Mouse (Mus musculus) stomach, embryonic 16.5 days (tissue): ENCODE results near the gene Nanos2. TPM values are rescaled to one million over a fixed set of nuclear protein-coding genes. Genes with fewer than 3 reads are reported as not detected.

Experiments
- ATAC-seq: fragments of 200-750 bp; cut with Nextera tagmentation; 2 replicates; pipeline ENCODE4 v1.8.0; 2017; ENCODE audit warnings: moderate number of reproducible peaks, moderate TSS enrichment; ENCODE audit not compliant: insufficient read depth, low FRiP score
- H3K27ac ChIP-seq: fragments of 300-500 bp; sonication (generic); 2 replicates; pipeline ENCODE4 v1.5.1; 2014; ENCODE audit warnings: low read length
- H3K27me3 ChIP-seq: fragments of 300-500 bp; sonication (generic); 2 replicates; pipeline ENCODE4 v1.6.1; 2014; ENCODE audit warnings: low read length, control low read depth, mixed read lengths; ENCODE audit not compliant: control insufficient read depth, insufficient read depth
- H3K36me3 ChIP-seq: fragments of 300-500 bp; sonication (generic); 2 replicates; pipeline ENCODE4 v1.6.1; 2014; ENCODE audit warnings: low read length; ENCODE audit not compliant: control insufficient read depth, insufficient read depth
- H3K4me1 ChIP-seq: fragments of 300-500 bp; sonication (generic); 2 replicates; pipeline ENCODE4 v1.6.1; 2014; ENCODE audit warnings: low read length, control low read depth, mixed read lengths; ENCODE audit not compliant: control insufficient read depth, insufficient read depth
- H3K4me2 ChIP-seq: fragments of 300-500 bp; sonication (generic); 2 replicates; pipeline ENCODE4 v1.6.1; 2014; ENCODE audit warnings: low read depth, low read length, mixed read lengths
- H3K4me3 ChIP-seq: fragments of 300-500 bp; sonication (generic); replicated peaks from 2 replicates; pipeline ENCODE4 v1.5.1; 2014; ENCODE audit warnings: mild to moderate bottlenecking, low read length
- H3K9ac ChIP-seq: fragments of 300-500 bp; sonication (generic); 2 replicates; pipeline ENCODE4 v1.6.1; 2014; ENCODE audit warnings: low read length
- H3K9me3 ChIP-seq: fragments of 300-500 bp; sonication (generic); replicated peaks from 2 replicates; pipeline ENCODE4 v1.6.1; 2016; ENCODE audit warnings: low read length, control low read depth; ENCODE audit not compliant: control insufficient read depth
- WGBS: fragments of 180-500 bp; shearing (Covaris S2); extraction: QIAGEN DNeasy Blood & Tissue Kit; methylation state at CpG from one replicate; pipeline ENCODE4 v1.1.7; 2014; 5-methylcytosine and 5-hydroxymethylcytosine counted together
- polyA plus RNA-seq: library from polyadenylated mRNA; unstranded; fragments of >200 nt; fragmentation: Nextera tagmentation; extraction: Ambion mirVana; gene quantifications from 2 replicates; pipeline ENCODE4 v1.2.1, GENCODE M21; 2015

Nanos2 gene
- polyA plus RNA-seq, 1 experiment from 2014 or later = not detected

GRCm38 (mm10) chr7:18958384-18958766 is 28.8 kb upstream of the Nanos2 start:
- ATAC-seq = peak; percentile 37
- WGBS = under 1% methylated on average over 21 of the region's 21 CpGs
- Histone ChIP-seq H3K4me3 (peak overlapping the region; percentile 65), H3K9me3 (no peaks in the 10 kb centered on the region), H3K36me3 (no peaks in the 10 kb centered on the region), H3K27me3 (peaks cover 52% of the 10 kb centered on the region), H3K4me2 (peak overlapping the region; percentile 99), H3K4me1 (peaks cover 10% of the 10 kb centered on the region; the same call in 1 of the 2 replicates), H3K9ac (peak overlapping the region; percentile 73), H3K27ac (no peak overlapping the region)

DNA sequence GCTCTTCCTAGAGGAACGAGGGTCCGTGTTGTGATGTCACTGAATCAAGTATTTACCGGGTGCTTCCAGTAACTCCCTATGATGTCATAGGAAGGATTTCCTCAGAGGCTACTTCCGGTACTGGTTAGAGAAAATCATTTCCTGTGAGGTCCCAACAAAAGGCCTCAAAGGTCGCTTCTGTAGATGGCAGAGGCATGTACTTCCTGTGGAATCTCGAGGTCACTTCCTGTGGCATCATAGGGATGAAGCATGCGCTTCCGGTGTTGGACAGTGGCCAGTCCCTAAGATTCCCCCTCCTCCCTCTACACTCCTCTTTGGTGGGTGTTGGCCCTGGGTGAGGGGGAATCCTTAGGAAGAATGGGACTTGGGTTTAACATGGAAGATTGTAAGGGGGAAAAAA is 27.8 kb upstream of the Nanos2 start:
- Histone ChIP-seq H3K9me3 (no peaks in the 10 kb centered on the region), H3K9ac (no peak overlapping the region), H3K27me3 (peaks cover 60% of the 10 kb centered on the region), H3K4me2 (no peak overlapping the region), H3K36me3 (no peaks in the 10 kb centered on the region), H3K4me3 (no peak overlapping the region), H3K4me1 (peaks cover 10% of the 10 kb centered on the region; the same call in 1 of the 2 replicates), H3K27ac (no peak overlapping the region)
- no peak for ATAC-seq
- 50% methylated on average over 8 of the region's 8 CpGs for WGBS

GRCm38 (mm10) chr7:18962171-18962792 is 24.9 kb upstream of the Nanos2 start:
- no peak for ATAC-seq

DNA sequence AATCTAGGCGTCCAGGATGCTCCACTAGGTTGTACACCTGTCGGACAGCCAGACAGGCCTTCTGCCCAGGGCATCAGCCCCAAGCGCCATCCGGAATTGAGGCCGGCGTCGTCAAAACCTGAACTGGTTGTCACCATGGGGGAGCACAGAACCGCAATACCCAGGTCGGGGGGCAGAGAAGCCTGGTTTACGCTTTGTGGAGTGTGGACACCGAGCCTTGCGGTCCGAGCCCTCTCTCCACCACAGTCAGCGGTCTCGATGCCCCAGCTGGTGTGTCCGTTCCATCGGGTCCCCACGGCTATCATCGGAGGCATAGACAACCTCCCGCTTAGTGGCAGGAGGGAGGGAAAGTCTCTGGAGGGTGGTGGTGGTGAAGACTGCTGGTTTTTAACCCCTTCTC is 24.4 kb upstream of the Nanos2 start:
- H3K9ac ChIP-seq = no peak overlapping the region
- no peaks in the 10 kb centered on the region for H3K9me3 ChIP-seq
- no peaks in the 10 kb centered on the region for H3K36me3 ChIP-seq
- peak overlapping the region; percentile 20 for H3K4me2 ChIP-seq
- peaks cover 66% of the 10 kb centered on the region for H3K27me3 ChIP-seq
- peak overlapping the region; percentile 10 for H3K4me3 ChIP-seq
- under 1% methylated on average over 20 of the region's 20 CpGs for WGBS
- H3K27ac ChIP-seq = no peak overlapping the region
- no peak for ATAC-seq
- peaks cover 10% of the 10 kb centered on the region; the same call in 1 of the 2 replicates for H3K4me1 ChIP-seq

More at GRCm38 (mm10) chr7:18962171-18962792, 24.9 kb upstream of the Nanos2 start:
- H3K27me3 ChIP-seq = peaks cover 69% of the 10 kb centered on the region
- H3K36me3 ChIP-seq = no peaks in the 10 kb centered on the region
- no peak overlapping the region for H3K27ac ChIP-seq
- no peak overlapping the region for H3K9ac ChIP-seq
- H3K4me2 ChIP-seq = peak overlapping the region; percentile 20; the same call in 1 of the 2 replicates
- H3K9me3 ChIP-seq = no peaks in the 10 kb centered on the region
- peaks cover 10% of the 10 kb centered on the region; the same call in 1 of the 2 replicates for H3K4me1 ChIP-seq
- H3K4me3 ChIP-seq = peak overlapping the region; percentile 10
- WGBS = 1% methylated on average over 17 of the region's 17 CpGs

DNA sequence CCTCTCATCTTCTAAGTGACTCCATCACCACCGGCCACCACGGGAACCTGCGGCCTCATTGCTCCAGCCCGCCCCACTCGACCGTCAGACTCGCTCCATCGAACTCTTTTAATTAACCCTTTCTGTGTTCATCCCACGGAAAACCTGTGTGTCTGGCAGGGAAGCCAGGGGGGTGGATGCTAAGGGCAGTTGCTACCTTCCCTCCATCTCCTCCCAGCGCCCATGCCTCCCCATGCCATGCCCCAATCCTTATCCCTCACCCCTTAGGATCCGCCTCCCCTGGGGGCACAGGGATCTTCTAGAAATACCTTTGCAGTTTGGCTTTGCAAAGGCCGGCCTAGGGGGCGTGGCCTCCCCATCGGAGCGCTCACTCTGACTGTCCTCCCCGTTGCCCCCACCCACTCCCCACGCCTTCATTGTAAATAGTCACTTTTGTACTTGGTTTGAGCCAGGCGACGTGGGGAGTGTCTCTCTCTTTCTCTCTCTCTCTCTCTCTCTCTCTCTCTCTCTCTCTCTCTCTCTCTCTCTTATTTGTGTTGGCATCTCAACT is 23.8 kb upstream of the Nanos2 start:
- H3K27ac ChIP-seq = no peak overlapping the region
- ATAC-seq = no peak
- no peak overlapping the region for H3K9ac ChIP-seq
- 0 out of 2 replicates have a peak overlapping the region, but pooled peaks have one; percentile 2 for H3K4me2 ChIP-seq
- no peak overlapping the region for H3K4me3 ChIP-seq
- H3K27me3 ChIP-seq = peaks cover 66% of the 10 kb centered on the region
- H3K36me3 ChIP-seq = no peaks in the 10 kb centered on the region
- no peaks in the 10 kb centered on the region for H3K9me3 ChIP-seq
- under 1% methylated on average over 19 of the region's 19 CpGs for WGBS
- H3K4me1 ChIP-seq = peaks cover 10% of the 10 kb centered on the region; the same call in 1 of the 2 replicates

DNA sequence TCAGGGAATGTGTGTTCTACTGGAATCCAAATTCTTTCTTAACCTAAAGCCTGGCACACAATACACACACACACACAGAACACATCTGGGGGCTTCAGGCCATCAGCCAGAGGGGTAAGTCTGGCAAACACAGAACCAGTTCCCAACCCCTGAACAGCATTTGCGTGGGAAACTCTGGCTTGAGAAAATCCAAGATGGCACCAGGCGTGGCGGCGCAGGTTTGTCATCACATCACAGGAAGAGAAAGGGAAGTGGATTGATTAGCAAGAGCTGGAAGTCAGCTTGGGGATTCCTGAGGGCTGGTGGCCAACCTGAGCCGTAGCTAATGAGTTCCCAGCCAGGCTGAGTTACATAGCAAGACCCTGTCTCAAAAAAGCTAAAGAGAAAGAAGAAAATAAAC is 21.9 kb upstream of the Nanos2 start:
- 81% methylated on average over 5 of the region's 5 CpGs for WGBS
- Histone ChIP-seq H3K9ac (no peak overlapping the region), H3K27ac (no peak overlapping the region), H3K9me3 (no peaks in the 10 kb centered on the region), H3K4me1 (0 out of 2 replicates have a peak, but pooled peaks cover 10% of the 10 kb centered on the region), H3K4me3 (no peak overlapping the region), H3K36me3 (no peaks in the 10 kb centered on the region), H3K27me3 (peaks cover 52% of the 10 kb centered on the region), H3K4me2 (no peak overlapping the region)
- no peak for ATAC-seq

GRCm38 (mm10) chr7:18967603-18968002 is 19.6 kb upstream of the Nanos2 start:
- H3K9ac ChIP-seq = no peak overlapping the region
- H3K27ac ChIP-seq = no peak overlapping the region
- no peaks in the 10 kb centered on the region for H3K9me3 ChIP-seq
- no peak overlapping the region for H3K4me2 ChIP-seq
- H3K36me3 ChIP-seq = no peaks in the 10 kb centered on the region
- no peak overlapping the region for H3K4me3 ChIP-seq
- ATAC-seq = no peak
- WGBS = 10% methylated on average over 8 of the region's 8 CpGs
- peaks cover 29% of the 10 kb centered on the region for H3K27me3 ChIP-seq
- 0 out of 2 replicates have a peak, but pooled peaks cover 5% of the 10 kb centered on the region for H3K4me1 ChIP-seq

DNA sequence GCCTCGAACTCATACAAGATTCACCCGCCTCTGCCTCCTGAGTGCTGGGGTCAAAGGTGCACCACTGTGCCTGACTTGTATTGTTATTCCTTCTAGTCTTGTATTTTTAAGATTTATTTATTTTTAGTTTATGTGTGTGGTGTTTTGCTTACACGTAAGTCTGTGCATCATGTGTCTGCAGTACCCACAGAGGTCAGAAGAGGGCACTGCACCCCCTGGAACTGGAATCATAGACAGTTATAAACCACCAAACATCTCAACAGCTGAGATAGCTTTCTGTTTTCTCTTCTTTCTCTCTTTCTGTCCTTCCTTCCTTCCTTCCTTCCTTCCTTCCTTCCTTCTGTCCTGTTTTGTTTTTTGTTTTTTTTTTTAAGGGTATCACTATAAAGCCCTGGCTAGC is 16.2 kb upstream of the Nanos2 start:
- no peak for ATAC-seq
- WGBS = 87% methylated on average over 3 of the region's 3 CpGs
- Histone ChIP-seq H3K4me3 (no peak overlapping the region), H3K36me3 (no peaks in the 10 kb centered on the region), H3K4me2 (no peak overlapping the region), H3K27me3 (peaks cover 1% of the 10 kb centered on the region; the same call in 1 of the 2 replicates), H3K27ac (no peak overlapping the region), H3K9ac (no peak overlapping the region), H3K4me1 (no peaks in the 10 kb centered on the region), H3K9me3 (no peaks in the 10 kb centered on the region)

- Histone ChIP-seq H3K9me3 (no peaks in the 10 kb centered on the region), H3K4me1 (no peaks in the 10 kb centered on the region), H3K27me3 (no peaks in the 10 kb centered on the region), H3K36me3 (no peaks in the 10 kb centered on the region), H3K27ac (no peak overlapping the region), H3K4me3 (no peak overlapping the region), H3K4me2 (no peak overlapping the region), H3K9ac (no peak overlapping the region)
- 74% methylated on average over 9 of the region's 9 CpGs for WGBS
- no peak for ATAC-seq
Measured at GRCm38 (mm10) chr7:18978381-18978780, 8.8 kb upstream of the Nanos2 start.
